Mouse (Mus musculus): ENCODE results near the gene Ube2e1. TPM values are rescaled to one million over a fixed set of nuclear protein-coding genes. Genes with fewer than 3 reads are reported as not detected.

Gene Ube2e1
- polyA plus RNA-seq (2016; fragmentation: Nextera tagmentation; extraction: Ambion mirVana) = 163 and 165 TPM in 2 replicates

DNA sequence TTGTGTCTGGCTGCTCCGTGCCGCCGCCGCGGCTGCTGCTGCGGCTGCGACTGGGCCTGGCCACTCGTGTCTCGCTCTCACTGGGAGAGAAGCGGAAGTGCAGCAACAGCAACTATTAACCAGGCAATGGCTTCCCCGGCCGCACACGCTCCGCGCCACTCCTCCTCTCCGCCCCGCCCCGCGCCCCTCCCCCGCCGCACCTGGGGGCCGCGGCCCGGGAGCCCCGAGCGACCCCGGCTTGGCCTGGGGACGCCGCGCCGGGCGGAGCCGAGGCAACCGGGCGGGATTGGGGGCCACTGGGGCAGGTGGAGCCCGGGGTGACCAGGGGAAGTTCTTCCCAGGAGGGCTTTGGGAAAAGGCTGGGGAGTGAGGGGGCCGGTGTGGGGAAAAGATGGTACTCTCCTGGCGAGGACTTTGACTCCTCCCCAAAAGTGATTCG lies at the start of gene Ube2e1:
Gene Ube2e1 (minus strand): TSS at position 167 of the 439 bp plus-strand sequence.
- Histone ChIP-seq H3K4me1 (peaks cover 32% of the 10 kb centered on the region), H3K36me3 (replicated peaks) (peaks cover 8% of the 10 kb centered on the region), H3K4me3 (peak within 1 kb of the TSS; percentile 90), H3K9me3 (no peaks in the 10 kb centered on the region), H3K27me3 (replicated peaks; ENCODE audit: low read depth, poor library complexity, severe bottlenecking) (no peaks in the 10 kb centered on the region), H3K27ac (replicated peaks) (peak within 1 kb of the TSS; percentile 96)
- 1% methylated on average over 39 of the region's 39 CpGs for WGBS
- DNase-seq (ENCODE audit: low spot score) = peak; percentile 88

DNA sequence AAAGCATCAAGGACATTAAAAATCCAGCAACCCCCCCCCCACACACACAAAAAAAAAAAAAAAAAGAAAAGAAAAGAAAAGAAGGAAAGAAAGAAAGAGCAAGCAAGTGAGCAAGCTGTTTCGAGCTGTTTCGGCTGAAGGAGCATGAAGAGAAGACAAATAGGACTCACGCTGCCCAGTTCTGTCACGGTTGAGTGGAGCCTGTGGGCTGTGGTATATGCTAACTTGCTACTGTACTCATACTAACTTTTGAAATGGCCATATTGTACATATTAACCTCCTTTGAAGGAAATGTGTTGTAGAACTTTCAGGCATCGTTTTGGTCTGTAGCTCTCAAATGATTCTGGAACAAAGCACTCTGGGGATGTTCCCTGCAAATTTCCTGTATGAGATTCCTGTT lies 48.2 kb upstream of the Ube2e1 start:
- WGBS = 78% methylated on average over 5 of the region's 5 CpGs
- H3K9me3 ChIP-seq = no peaks in the 10 kb centered on the region
- no peaks in the 10 kb centered on the region for H3K36me3 ChIP-seq (replicated peaks)
- no peak overlapping the region for H3K27ac ChIP-seq (replicated peaks)
- H3K27me3 ChIP-seq (replicated peaks; ENCODE audit: low read depth, poor library complexity, severe bottlenecking) = no peaks in the 10 kb centered on the region
- DNase-seq (ENCODE audit: low spot score) = no peak
- no peak overlapping the region for H3K4me3 ChIP-seq
- no peaks in the 10 kb centered on the region for H3K4me1 ChIP-seq

GRCm38 (mm10) chr14:18377944-18378575 lies 46.4 kb upstream of the Ube2e1 start:
- no peak overlapping the region for H3K27ac ChIP-seq (replicated peaks)
- H3K36me3 ChIP-seq (replicated peaks) = no peaks in the 10 kb centered on the region
- DNase-seq (ENCODE audit: low spot score) = peak; percentile 16
- peaks cover 12% of the 10 kb centered on the region for H3K4me1 ChIP-seq
- H3K27me3 ChIP-seq (replicated peaks; ENCODE audit: low read depth, poor library complexity, severe bottlenecking) = no peaks in the 10 kb centered on the region
- 70% methylated on average over 8 of the region's 8 CpGs for WGBS
- H3K9me3 ChIP-seq = no peaks in the 10 kb centered on the region
- H3K4me3 ChIP-seq = no peak overlapping the region

DNA sequence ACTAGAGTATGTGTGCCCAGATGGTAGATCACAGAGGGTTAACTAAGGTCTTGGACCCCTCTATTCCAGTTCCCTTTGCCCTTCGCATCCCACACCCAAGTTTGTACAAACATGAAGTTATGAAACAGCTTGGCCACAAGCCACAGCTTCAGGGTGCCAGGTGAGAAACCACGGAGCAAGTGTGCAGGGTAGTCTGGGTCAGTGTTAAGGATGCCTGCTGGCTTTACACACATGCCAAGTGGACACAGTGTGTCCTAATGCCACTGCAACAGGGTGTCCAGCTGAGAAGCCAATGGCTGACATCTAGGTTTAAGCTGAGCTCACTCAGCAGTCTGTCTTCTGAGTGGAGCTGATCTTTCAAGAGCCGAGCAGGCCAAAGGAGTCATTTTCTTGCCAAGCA lies 44.5 kb upstream of the Ube2e1 start:
- 88% methylated on average over 3 of the region's 3 CpGs for WGBS
- H3K27ac ChIP-seq (replicated peaks) = no peak overlapping the region
- H3K4me3 ChIP-seq = no peak overlapping the region
- no peaks in the 10 kb centered on the region for H3K36me3 ChIP-seq (replicated peaks)
- no peaks in the 10 kb centered on the region for H3K9me3 ChIP-seq
- H3K4me1 ChIP-seq = peaks cover 12% of the 10 kb centered on the region
- DNase-seq (ENCODE audit: low spot score) = no peak
- no peaks in the 10 kb centered on the region for H3K27me3 ChIP-seq (replicated peaks; ENCODE audit: low read depth, poor library complexity, severe bottlenecking)

DNA sequence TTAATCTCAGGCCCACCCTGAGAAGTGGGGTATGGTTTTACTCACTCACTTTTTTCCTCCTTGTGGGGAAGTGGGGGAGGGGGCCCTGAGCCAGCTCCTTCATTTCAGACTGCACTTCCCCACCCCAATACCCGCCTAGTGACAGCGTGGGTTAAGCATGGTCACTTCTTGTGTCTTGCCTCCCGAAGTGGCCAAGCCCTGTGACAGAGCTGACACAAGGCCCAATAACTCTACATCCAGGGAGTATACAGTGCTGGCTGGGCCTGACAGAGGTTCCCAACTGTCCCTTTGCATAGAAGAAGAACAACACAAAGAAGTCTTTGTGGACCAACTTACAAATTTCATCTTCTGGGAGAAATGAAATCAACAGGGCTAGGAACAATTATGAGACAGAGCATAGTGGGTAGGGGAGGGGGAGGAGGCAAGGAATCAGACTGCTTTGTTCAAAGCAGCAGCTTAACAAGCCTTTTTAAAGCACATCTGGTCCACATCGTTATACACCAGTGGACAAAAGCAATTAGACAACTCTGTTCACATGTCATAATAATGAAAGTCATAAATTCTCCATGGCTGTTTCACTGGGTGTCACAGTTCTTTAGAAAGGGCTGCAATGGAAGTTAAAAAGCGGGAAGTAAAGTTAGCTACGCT lies 42.2 kb upstream of the Ube2e1 start:
- Histone ChIP-seq H3K27me3 (replicated peaks; ENCODE audit: low read depth, poor library complexity, severe bottlenecking) (no peaks in the 10 kb centered on the region), H3K4me1 (peaks cover 12% of the 10 kb centered on the region), H3K9me3 (no peaks in the 10 kb centered on the region), H3K27ac (replicated peaks) (no peak overlapping the region), H3K36me3 (replicated peaks) (no peaks in the 10 kb centered on the region), H3K4me3 (no peak overlapping the region)
- 77% methylated on average over 6 of the region's 6 CpGs for WGBS
- DNase-seq (ENCODE audit: low spot score) = no peak

DNA sequence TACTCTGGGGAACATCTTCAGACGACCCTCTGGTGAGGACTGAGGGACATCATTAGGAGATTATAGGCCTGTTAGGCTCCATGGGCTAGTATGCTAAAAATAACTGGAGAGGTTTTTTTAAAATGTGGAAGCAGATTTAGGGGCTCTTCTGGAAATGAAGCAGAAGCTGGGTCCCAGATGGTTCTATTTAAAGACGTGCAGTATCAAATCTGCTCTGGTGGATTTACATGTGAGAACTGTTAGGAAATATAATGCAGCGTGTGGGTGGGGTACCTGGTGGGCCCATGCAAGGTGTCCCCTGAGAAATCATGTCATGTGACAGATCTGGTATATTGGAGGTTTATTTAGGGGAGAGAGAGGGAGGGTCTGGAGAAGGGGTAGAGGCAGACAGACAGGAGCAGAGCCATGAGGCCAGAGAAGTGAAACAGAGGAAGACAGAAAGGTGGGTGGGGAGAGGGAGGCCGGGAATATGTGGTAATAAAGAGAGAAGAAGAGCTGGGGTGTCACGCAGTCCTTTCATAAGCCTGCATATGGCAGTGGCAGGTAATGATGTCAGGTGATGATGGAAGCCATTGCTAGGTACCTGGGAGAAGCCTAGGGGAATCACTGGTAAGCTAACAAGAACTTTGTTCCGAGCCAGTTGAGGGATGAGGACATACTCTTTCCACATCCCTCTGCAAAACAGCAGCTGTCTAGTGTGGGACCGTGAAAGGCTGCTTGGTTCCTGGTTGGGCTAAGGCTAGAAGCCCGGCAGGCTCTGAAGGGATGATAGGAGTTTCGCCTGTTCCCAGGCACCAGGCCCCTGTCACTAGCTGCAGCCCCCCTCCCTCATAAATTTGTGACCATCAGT lies 41.3 kb upstream of the Ube2e1 start:
- H3K4me3 ChIP-seq = no peak overlapping the region
- H3K9me3 ChIP-seq = no peaks in the 10 kb centered on the region
- H3K4me1 ChIP-seq = peaks cover 12% of the 10 kb centered on the region
- no peak for DNase-seq (ENCODE audit: low spot score)
- WGBS = 81% methylated on average over 9 of the region's 9 CpGs
- H3K27ac ChIP-seq (replicated peaks) = no peak overlapping the region
- H3K27me3 ChIP-seq (replicated peaks; ENCODE audit: low read depth, poor library complexity, severe bottlenecking) = no peaks in the 10 kb centered on the region
- H3K36me3 ChIP-seq (replicated peaks) = no peaks in the 10 kb centered on the region

DNA sequence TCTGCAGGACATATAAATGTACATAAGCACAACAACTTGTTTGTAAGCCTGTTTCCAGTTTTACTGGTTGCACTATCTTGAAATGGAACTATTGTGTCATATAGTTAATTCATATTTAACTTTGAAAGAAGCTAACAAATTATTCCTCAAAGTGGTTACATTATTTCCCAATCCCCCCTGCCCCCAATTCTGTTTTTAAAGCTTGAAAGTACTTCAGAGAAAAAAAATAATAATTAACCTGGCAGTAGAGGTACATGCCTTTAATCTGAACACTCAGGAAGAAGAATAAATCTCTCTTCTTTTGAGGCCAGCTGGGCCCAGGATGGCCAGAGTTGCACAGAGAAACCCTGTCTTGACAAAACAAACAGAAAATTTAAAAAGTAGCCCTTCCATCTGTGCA lies 37.4 kb upstream of the Ube2e1 start:
- H3K27ac ChIP-seq (replicated peaks) = no peak overlapping the region

DNA sequence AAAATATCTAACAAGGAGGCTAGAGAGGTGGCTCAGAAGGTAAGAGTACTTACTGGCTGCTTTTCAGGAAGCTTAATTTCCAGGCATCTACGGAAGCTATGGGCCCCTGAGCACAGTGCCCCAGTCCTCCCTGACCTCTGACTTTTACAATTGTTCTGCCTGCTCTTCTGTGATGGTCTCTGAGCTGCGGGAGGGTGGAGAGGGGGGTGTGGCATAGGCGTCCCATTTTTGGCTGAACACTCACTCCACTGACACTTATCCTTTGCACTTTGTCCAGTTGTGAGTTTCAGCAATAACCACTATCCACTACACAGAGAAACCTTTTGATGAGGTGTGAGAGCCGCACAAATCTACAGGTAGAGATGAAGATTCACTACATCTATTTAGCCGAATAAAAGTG lies 35.4 kb upstream of the Ube2e1 start:
- DNase-seq (ENCODE audit: low spot score) = no peak
- Histone ChIP-seq H3K27me3 (replicated peaks; ENCODE audit: low read depth, poor library complexity, severe bottlenecking) (no peaks in the 10 kb centered on the region), H3K9me3 (no peaks in the 10 kb centered on the region), H3K36me3 (replicated peaks) (no peaks in the 10 kb centered on the region), H3K4me1 (peaks cover 11% of the 10 kb centered on the region), H3K4me3 (no peak overlapping the region), H3K27ac (replicated peaks) (no peak overlapping the region)
- WGBS = 42% methylated on average over 5 of the region's 5 CpGs

More for the DNA sequence above, 37.4 kb upstream of the Ube2e1 start:
- peaks cover 21% of the 10 kb centered on the region for H3K4me1 ChIP-seq
- no peaks in the 10 kb centered on the region for H3K27me3 ChIP-seq (replicated peaks; ENCODE audit: low read depth, poor library complexity, severe bottlenecking)
- H3K9me3 ChIP-seq = no peaks in the 10 kb centered on the region
- H3K4me3 ChIP-seq = no peak overlapping the region
- no peak for DNase-seq (ENCODE audit: low spot score)
- no peaks in the 10 kb centered on the region for H3K36me3 ChIP-seq (replicated peaks)

GRCm38 (mm10) chr14:18364321-18364720 lies 32.7 kb upstream of the Ube2e1 start:
- Histone ChIP-seq H3K27me3 (replicated peaks; ENCODE audit: low read depth, poor library complexity, severe bottlenecking) (no peaks in the 10 kb centered on the region), H3K4me1 (peaks cover 11% of the 10 kb centered on the region), H3K36me3 (replicated peaks) (no peaks in the 10 kb centered on the region), H3K9me3 (no peaks in the 10 kb centered on the region), H3K27ac (replicated peaks) (no peak overlapping the region), H3K4me3 (no peak overlapping the region)
- WGBS = 88% methylated on average over 3 of the region's 3 CpGs
- DNase-seq (ENCODE audit: low spot score) = no peak

DNA sequence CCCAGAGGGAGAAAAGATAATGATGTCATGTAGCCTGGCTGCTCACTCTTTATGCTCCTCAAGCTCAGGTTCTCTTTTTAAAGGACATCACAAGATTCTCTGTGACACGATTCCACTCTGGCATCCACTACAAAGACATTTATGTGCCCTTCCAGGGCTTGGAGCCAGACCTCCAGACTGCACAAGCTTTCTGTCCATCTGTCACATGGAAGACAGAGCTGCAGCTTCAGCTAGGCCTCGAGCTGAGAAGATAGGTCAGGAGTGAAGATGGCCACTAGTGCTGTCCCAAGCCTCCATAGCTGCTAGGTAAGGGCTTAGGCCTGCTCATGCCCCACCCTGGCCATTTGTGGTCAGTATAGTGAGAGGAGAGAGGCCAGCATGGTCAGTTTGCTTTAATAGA lies 24.8 kb upstream of the Ube2e1 start:
- no peak for DNase-seq (ENCODE audit: low spot score)
- WGBS = 76% methylated on average over 2 of the region's 2 CpGs
- no peaks in the 10 kb centered on the region for H3K9me3 ChIP-seq
- H3K4me1 ChIP-seq = no peaks in the 10 kb centered on the region
- no peaks in the 10 kb centered on the region for H3K36me3 ChIP-seq (replicated peaks)
- H3K27me3 ChIP-seq (replicated peaks; ENCODE audit: low read depth, poor library complexity, severe bottlenecking) = no peaks in the 10 kb centered on the region
- H3K4me3 ChIP-seq = no peak overlapping the region
- no peak overlapping the region for H3K27ac ChIP-seq (replicated peaks)

GRCm38 (mm10) chr14:18355514-18356190 lies 24.0 kb upstream of the Ube2e1 start:
- WGBS = 75% methylated on average over 6 of the region's 6 CpGs
- DNase-seq (ENCODE audit: low spot score) = no peak

GRCm38 (mm10) chr14:18353525-18353924 lies 21.9 kb upstream of the Ube2e1 start:
- Histone ChIP-seq H3K27ac (replicated peaks) (no peak overlapping the region), H3K27me3 (replicated peaks; ENCODE audit: low read depth, poor library complexity, severe bottlenecking) (no peaks in the 10 kb centered on the region), H3K4me3 (no peak overlapping the region), H3K36me3 (replicated peaks) (no peaks in the 10 kb centered on the region), H3K4me1 (peaks cover 5% of the 10 kb centered on the region; the same call in 1 of the 2 replicates), H3K9me3 (no peaks in the 10 kb centered on the region)
- WGBS = 65% methylated on average over 3 of the region's 3 CpGs
- DNase-seq (ENCODE audit: low spot score) = no peak

More at GRCm38 (mm10) chr14:18355514-18356190, 24.0 kb upstream of the Ube2e1 start:
- Histone ChIP-seq H3K36me3 (replicated peaks) (no peaks in the 10 kb centered on the region), H3K27ac (replicated peaks) (no peak overlapping the region), H3K4me1 (peaks cover 3% of the 10 kb centered on the region; the same call in 1 of the 2 replicates), H3K27me3 (replicated peaks; ENCODE audit: low read depth, poor library complexity, severe bottlenecking) (no peaks in the 10 kb centered on the region), H3K4me3 (no peak overlapping the region), H3K9me3 (no peaks in the 10 kb centered on the region)
